Mouse (Mus musculus): ENCODE data around the gene Klk1b4.
"Not testable (repeated sequence)": the region's sequence is repeated elsewhere in the genome, so short reads cannot be mapped to it uniquely, and the experiment has no call there.

Klk1b4 gene

GRCm38 (mm10) chr7:44207135-44207534 lies at the start of gene Klk1b4:
Gene Klk1b4, plus strand, starts transcription at chr7:44207435.
- not testable (repeated sequence) for DNase-seq (ENCODE audit: low spot score)

GRCm38 (mm10) chr7:44179299-44180045 lies 27.8 kb upstream of the Klk1b4 start:
- DNase-seq (ENCODE audit: low spot score), result no peak

DNA sequence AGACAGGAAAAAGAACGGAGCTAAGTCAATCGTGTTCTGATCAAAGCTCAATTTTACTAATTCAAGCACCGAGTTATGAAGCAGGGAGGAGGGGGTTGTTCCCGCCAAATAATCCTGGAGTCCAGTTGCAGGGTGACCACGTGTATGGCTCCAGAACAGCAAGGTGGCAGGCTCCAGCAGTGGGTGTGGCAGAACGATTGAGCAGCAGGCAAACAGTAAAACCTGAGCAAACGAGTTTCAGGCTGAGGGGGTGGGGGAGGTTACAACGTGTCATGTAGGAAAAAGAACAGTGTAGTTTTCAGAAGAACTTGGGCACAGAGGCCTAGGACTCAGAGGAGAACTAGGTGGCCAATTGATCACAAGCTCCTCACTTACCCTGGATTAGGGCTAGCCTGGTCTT lies 20.7 kb upstream of the Klk1b4 start:
- DNase-seq (ENCODE audit: low spot score), result not testable (repeated sequence)

DNA sequence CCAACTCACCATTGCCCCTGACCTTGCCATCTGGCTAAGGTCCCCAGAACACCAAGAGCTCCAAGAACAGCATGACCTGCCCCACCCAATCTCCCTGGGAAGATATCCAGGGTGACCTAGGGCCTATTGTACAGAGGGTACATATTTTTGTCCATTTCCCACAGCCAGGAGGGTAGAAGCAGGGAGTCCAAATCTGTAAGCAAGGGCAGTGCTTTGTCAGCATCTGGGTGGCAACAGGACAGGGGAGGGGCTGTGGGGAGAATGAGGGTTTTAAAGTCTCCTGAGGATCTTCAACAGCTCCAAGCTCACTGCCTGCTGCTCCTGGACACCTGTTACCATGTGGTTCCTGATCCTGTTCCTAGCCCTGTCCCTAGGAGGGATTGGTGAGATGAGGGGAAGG lies 19.3 kb upstream of the Klk1b4 start, which contains the start of gene Klk1b24:
Gene Klk1b24, plus strand, starts transcription at position 301 of the 400 bp plus-strand sequence.
- DNase-seq (ENCODE audit: low spot score), result not testable (repeated sequence)

GRCm38 (mm10) chr7:44193466-44193865 lies 13.8 kb upstream of the Klk1b4 start:
- DNase-seq (ENCODE audit: low spot score), result not testable (repeated sequence)

DNA sequence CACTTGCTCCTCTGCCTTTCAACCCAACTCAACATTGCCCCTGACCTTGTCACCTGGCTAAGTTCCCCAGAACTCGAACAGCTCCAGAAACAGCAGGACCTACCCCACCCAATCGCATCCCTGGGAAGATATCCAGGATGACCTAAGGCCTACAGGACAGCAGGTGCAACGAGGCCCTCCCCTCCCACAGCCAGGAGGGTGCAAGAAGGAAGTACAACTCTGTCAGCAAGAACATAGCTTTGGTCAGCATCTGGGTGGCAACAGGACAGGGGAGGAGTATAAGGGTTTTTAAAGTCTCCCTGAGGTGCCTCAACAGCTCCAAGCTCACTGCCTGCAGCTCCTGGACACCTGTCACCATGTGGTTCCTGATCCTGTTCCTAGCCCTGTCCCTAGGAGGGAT lies 9.3 kb upstream of the Klk1b4 start, which contains the start of gene Klk1b3:
Gene Klk1b3, plus strand, starts transcription at position 301 of the 400 bp plus-strand sequence.
- no peak for DNase-seq (ENCODE audit: low spot score)

- no peak for DNase-seq (ENCODE audit: low spot score)
Measured at GRCm38 (mm10) chr7:44208307-44208706, 1.1 kb downstream of the Klk1b4 start.

GRCm38 (mm10) chr7:44215645-44216044 lies 8.4 kb downstream of the Klk1b4 start, which contains the start of gene Klk1b5:
Gene Klk1b5, plus strand, starts transcription at chr7:44215945.
- DNase-seq (ENCODE audit: low spot score), result no peak

- DNase-seq (ENCODE audit: low spot score), result not testable (repeated sequence)
Measured at GRCm38 (mm10) chr7:44221601-44222000, 14.4 kb downstream of the Klk1b4 start.

GRCm38 (mm10) chr7:44222335-44222734 lies 15.1 kb downstream of the Klk1b4 start:
- DNase-seq (ENCODE audit: low spot score), result not testable (repeated sequence)

- no peak for DNase-seq (ENCODE audit: low spot score)
Measured at GRCm38 (mm10) chr7:44225076-44225475, 17.8 kb downstream of the Klk1b4 start, which contains the start of gene Klk1. Gene Klk1, plus strand, starts transcription at chr7:44225360.

DNA sequence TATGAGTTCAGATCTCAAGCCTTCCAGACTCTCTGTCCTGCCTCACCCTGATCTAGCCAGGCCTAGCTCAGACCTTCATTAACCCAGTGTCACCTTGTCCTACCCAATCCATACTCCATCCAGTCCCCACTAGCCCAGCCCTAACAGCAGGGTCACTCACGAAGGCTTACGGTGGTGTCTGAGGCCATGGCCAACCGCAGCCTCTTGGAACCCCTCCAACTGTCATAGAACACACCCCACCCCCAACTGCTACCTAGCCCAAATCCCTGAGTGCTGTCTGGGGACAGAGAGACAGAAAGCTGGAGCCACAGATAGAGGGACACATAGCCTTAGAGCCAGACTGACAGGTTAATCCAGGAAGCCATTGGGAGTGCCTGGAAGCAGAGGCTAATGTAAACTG lies 28.7 kb downstream of the Klk1b4 start, which contains the start of gene Gm36864:
Gene Gm36864, plus strand, starts transcription at position 269 of the 400 bp plus-strand sequence.
- DNase-seq (ENCODE audit: low spot score), result no peak

DNA sequence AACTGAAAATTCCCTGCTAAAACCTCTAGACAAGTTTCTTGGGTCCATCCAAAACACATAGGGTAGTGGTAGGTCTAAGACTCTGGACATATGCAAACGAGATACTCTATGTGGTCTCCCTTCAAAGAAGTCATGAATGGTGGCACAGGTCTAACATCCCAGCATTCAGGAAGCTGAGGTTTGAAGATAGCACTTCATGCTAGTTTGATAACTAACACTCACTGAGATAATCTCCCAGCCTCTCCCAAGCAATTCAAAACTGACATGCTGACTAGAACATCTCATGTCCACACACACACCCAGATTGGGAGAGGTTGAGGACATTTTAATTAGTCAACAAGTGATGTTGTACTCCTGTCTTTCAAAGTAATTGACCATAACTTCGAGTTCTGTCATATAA lies 32.7 kb downstream of the Klk1b4 start:
- DNase-seq (ENCODE audit: low spot score), result no peak

- DNase-seq (ENCODE audit: low spot score), result no peak
Measured at GRCm38 (mm10) chr7:44240712-44241111, 33.5 kb downstream of the Klk1b4 start.

GRCm38 (mm10) chr7:44241163-44241562 lies 33.9 kb downstream of the Klk1b4 start:
- no peak for DNase-seq (ENCODE audit: low spot score)

GRCm38 (mm10) chr7:44244080-44244479 lies 36.8 kb downstream of the Klk1b4 start:
- DNase-seq (ENCODE audit: low spot score), result no peak

DNA sequence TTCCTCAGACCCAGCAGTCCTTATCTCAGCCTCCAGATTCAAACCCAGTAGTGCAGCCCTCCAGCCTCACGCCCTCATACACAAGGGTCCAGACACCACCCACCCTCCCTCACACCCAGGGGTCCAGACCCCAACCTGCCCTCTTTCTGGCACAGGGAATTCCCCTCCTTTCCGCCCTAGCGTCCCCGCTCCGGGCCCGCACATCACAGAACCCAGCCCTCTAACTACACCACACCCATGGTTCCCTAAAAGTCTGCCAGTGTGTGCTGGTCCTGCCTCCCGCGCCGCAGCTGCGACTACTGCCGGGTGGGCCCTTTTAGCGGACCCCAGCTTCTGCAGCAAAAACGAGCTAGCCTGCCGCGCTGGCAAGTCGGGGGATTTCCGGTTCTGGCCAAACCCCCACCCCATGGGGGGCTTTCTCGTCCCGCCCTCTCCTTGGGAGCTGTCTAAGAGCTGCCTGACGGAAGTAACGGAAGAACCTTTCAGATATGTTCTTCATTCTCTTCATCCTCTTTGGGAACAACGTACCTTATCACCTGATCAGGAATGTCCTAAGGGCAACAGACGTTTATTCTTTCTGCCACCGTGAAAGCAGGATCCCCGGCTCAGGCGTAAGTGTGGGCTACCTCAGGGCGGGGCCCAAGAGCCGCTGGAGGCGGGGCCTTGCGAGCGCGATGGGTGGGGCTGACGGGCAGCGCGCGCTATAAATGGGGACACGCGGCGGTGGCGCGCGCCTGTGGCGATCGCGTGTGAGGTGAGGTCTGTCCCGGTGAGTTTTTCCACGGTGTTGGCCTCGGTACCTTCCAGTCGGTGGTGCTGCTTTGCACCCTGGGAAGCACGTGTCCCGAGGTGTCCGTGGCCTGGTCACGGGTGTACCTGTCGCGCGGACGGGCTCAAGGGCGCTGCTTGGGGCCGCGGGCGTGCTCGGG lies 39.1 kb downstream of the Klk1b4 start, which contains the start of the genes 1700028J19Rik and 2410002F23Rik:
Gene 1700028J19Rik, minus strand, starts transcription at position 641 of the 929 bp plus-strand sequence.
Gene 2410002F23Rik, plus strand, starts transcription at position 668 of the 929 bp plus-strand sequence.
- DNase-seq (ENCODE audit: low spot score), result peak; percentile 95

- peak; percentile 69 for DNase-seq (ENCODE audit: low spot score)
Measured at GRCm38 (mm10) chr7:44246984-44247470, 39.8 kb downstream of the Klk1b4 start.

- no peak for DNase-seq (ENCODE audit: low spot score)
Measured at GRCm38 (mm10) chr7:44247971-44248370, 40.7 kb downstream of the Klk1b4 start.

DNA sequence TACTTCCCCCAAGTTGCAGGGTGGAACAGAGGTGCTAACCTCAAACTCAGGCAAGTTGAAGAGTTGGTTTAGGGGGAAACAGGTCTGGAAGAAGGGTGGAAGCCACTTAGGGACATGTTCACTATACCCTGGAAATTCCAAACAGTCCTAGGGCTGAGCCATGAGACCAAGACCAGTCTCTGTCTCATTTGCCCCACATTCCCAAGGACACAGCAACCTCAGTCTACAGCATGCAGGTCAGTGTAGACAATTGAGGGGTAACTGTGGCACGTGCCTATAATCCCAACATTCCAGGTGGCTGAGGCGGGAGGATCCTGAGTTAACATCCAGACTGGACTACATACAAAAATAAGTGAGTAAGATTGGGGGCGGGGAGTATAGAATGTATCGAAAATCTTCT lies 42.0 kb downstream of the Klk1b4 start:
- DNase-seq (ENCODE audit: low spot score), result no peak

- not testable (repeated sequence) for DNase-seq (ENCODE audit: low spot score)
Measured at GRCm38 (mm10) chr7:44250732-44251275, 43.6 kb downstream of the Klk1b4 start.
